Mouse (Mus musculus) E14TG2a.4 (cell line): Measurements from ENCODE around the gene Gpr37l1.

Source experiments
- CTCF ChIP-seq: conservative IDR thresholded peaks from 2 replicates; pipeline ENCODE4 v1.5.1; 2014; ENCODE audit warnings: low read length
- NANOG ChIP-seq: IDR thresholded peaks from 2 replicates; pipeline ENCODE4 v1.6.1; 2014; ENCODE audit warnings: borderline replicate concordance, low read length, mixed read lengths

DNA sequence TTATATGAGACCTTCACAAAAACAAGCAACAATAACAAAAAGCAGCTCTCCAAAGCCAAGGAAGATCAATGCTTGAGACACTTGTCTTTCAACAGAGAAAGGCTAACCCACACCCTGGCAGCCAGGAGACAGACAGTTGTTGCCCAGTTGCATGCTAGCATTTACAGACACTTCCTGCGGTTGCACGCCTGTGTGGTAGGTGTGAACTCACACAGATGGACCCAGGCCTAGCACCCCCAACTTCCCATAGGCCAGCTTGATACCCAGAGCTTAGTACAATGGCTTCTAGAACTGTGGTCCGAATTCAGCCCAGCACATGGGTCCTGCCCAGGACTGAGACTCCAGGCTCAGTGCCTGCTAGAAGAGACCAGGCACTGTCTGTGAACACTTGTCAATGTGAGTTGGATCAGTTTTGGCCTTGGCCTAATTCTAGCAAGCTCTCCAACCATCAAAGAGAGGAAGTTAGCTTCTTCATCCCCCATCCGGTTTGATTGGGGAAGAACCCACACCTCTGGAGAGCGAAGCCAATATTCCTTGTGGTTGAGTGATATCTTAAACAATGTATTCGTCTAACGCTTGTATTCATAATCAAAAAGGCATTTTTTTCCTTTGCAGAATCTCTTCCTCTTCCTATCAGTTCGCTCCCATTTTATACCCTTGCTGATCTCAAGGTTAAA is 32.2 kb downstream of the Gpr37l1 start:
- TF ChIP-seq CTCF (no peak), NANOG (no peak)
